Mouse (Mus musculus): ENCODE measurements around the gene Txnrd2. TPM values are rescaled to one million over a fixed set of nuclear protein-coding genes. Genes with fewer than 3 reads are reported as not detected.

Txnrd2 gene
- polyA plus RNA-seq, 1 experiment from 2014 or later = 20.0 TPM

DNA sequence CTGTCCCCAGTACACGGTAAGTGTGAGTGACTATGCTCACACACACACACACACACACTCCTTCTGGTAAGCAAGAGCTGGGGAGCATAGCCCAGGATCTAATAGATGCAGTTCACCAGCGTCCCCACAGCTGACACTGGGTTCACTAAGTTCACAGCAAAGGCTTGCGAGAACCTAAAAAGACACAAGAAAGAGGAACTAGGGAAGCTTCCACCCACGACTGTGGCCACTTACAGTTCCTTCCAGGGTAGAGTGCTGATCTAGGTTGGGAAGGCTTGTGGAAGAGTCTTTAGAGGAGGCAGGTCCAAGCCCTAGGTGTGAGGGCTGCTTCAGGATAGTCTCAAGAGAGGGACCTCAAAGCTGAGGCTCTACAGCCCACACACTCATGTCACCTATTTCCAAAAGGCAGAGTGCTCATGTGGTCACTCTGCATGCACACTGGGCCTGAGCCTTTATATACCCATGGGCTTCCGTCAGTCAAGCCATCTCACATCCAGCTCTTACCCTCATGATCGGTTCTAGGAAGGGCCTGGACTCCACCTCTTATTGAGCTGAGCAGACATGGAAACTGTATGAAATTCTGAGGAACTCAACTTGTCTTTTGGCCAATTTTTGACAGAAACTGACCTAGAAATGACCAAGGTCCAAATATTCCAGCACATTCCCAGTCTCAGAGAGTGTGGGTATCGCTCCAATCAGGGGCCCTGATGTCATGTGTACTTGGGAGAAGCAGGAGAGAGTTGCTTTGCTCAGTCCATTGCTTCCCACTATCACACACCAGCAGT, 13.0 kb upstream of the Txnrd2 start:
- no peaks in the 10 kb centered on the region for H3K27me3 ChIP-seq (replicated peaks; ENCODE audit: insufficient read depth, low read length)
- DNase-seq (ENCODE audit: low spot score) (no peak), ATAC-seq (no peak)
- 0 out of 2 replicates have a peak, but pooled peaks cover 3% of the 10 kb centered on the region for H3K4me1 ChIP-seq (ENCODE audit: insufficient read depth, low read depth, low read length)
- TF ChIP-seq CTCF (IDR thresholded peaks at IDR 0.05) (no peak), EP300 (IDR thresholded peaks at IDR 0.05) (no peak)
- H3K9me3 ChIP-seq (ENCODE audit: low read length) = no peaks in the 10 kb centered on the region
- no peak overlapping the region for H3K9ac ChIP-seq (replicated peaks; ENCODE audit: low read depth)
- H3K27ac ChIP-seq (ENCODE audit: low read length) = no peak overlapping the region
- H3K36me3 ChIP-seq (ENCODE audit: insufficient read depth, low read length) = 0 out of 2 replicates have a peak, but pooled peaks cover 3% of the 10 kb centered on the region
- H3K4me2 ChIP-seq (replicated peaks; ENCODE audit: low read depth, low read length) = no peak overlapping the region
- H3K4me3 ChIP-seq (ENCODE audit: low read depth, low read length) = no peak overlapping the region
- 82% methylated on average over 7 of the region's 7 CpGs for WGBS

DNA sequence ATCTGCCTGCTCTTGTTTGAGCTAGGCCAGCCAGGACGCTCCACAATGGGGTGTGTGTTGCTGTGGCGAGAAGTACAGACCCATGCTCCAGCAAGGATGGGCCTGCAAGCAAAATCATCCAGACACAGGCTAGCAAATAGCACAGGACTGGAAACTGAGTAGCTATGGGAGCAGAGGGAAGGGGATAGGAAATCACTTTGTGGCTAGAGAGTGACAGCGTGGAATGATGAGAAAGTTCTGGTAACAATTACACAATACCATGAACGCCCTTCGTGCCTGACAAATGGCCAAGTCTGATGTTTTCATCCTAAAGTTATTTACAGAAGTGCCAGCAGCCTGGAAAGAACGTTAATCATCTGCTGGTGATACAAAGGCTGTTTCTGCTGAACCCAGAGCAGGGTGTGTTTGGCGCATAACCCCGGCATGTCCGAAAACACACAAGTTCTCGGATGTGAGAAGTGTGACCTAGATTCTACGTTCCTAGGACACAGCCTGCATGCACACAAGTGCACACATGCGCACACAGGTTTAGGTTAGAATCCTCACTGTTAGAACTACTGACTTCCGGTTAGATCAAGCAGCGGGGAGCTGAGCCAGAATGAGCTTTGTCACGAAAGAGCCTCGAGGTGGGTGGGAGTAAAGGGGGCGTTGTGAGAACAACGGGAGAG, 10.0 kb upstream of the Txnrd2 start:
- Histone ChIP-seq H3K9me3 (ENCODE audit: low read length) (no peaks in the 10 kb centered on the region), H3K4me3 (ENCODE audit: low read depth, low read length) (no peak overlapping the region), H3K27ac (ENCODE audit: low read length) (peak overlapping the region; percentile 80), H3K36me3 (ENCODE audit: insufficient read depth, low read length) (0 out of 2 replicates have a peak, but pooled peaks cover 3% of the 10 kb centered on the region), H3K27me3 (replicated peaks; ENCODE audit: insufficient read depth, low read length) (no peaks in the 10 kb centered on the region), H3K4me2 (replicated peaks; ENCODE audit: low read depth, low read length) (0 out of 2 replicates have a peak overlapping the region, but pooled peaks have one; percentile 25), H3K4me1 (ENCODE audit: insufficient read depth, low read depth, low read length) (0 out of 2 replicates have a peak, but pooled peaks cover 3% of the 10 kb centered on the region), H3K9ac (replicated peaks; ENCODE audit: low read depth) (no peak overlapping the region)
- TF ChIP-seq CTCF (IDR thresholded peaks at IDR 0.05) (no peak), EP300 (IDR thresholded peaks at IDR 0.05) (peak; percentile 81)
- ATAC-seq (peak; percentile 85), DNase-seq (ENCODE audit: low spot score) (peak; percentile 92)
- 37% methylated on average over 18 of the region's 18 CpGs for WGBS

DNA sequence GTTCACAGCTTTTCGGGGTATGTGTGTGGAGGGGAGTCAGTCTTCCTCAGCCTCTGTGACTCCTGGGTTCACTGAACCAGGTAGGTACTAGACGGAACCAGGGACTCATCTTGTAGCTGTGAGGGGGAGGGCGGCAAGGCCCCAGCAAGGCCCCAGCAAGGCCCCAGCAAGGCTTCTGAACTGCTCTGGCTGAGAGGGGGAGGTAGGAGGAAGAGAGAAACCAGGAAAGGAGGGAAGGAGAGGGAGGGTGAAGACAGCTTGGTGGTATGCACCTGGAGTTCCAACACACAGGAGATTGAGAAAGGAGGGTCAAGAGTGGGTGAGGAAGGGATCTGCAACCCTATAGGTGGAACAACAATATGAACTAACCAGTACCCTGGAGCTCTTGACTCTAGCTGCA, 9.3 kb upstream of the Txnrd2 start:
- no peak for ATAC-seq
- Histone ChIP-seq H3K27ac (ENCODE audit: low read length) (peak overlapping the region; percentile 80), H3K36me3 (ENCODE audit: insufficient read depth, low read length) (0 out of 2 replicates have a peak, but pooled peaks cover 3% of the 10 kb centered on the region), H3K4me1 (ENCODE audit: insufficient read depth, low read depth, low read length) (0 out of 2 replicates have a peak, but pooled peaks cover 1% of the 10 kb centered on the region), H3K4me2 (replicated peaks; ENCODE audit: low read depth, low read length) (0 out of 2 replicates have a peak overlapping the region, but pooled peaks have one; percentile 25), H3K27me3 (replicated peaks; ENCODE audit: insufficient read depth, low read length) (no peaks in the 10 kb centered on the region), H3K9me3 (ENCODE audit: low read length) (no peaks in the 10 kb centered on the region), H3K4me3 (ENCODE audit: low read depth, low read length) (no peak overlapping the region), H3K9ac (replicated peaks; ENCODE audit: low read depth) (no peak overlapping the region)
- TF ChIP-seq EP300 (IDR thresholded peaks at IDR 0.05) = no peak
- no peak for TF ChIP-seq CTCF (IDR thresholded peaks at IDR 0.05)
- 66% methylated on average over 3 of the region's 3 CpGs for WGBS
- DNase-seq (ENCODE audit: low spot score) = no peak

DNA sequence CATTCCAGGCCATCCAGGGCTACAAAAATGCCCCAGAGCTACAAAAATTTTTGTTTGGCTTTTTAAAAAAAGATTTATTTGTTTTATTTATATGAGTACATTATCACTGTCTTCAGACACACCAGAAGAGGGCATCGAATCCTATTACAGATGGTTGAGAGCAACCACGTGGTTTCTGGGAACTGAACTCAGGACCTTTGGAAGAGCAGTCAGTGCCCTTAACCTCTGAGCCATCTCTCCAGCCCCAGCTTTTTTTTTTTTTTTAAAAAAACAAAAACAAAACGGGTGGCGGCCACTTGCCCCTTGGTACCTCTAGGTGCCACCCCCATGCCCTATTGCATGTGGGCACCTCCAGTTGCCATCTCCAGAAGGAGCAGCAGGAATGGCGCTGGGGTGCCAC, 8.7 kb upstream of the Txnrd2 start:
- no peaks in the 10 kb centered on the region for H3K4me1 ChIP-seq (ENCODE audit: insufficient read depth, low read depth, low read length)
- H3K4me2 ChIP-seq (replicated peaks; ENCODE audit: low read depth, low read length) = no peak overlapping the region
- no peak overlapping the region for H3K9ac ChIP-seq (replicated peaks; ENCODE audit: low read depth)
- DNase-seq (ENCODE audit: low spot score) = no peak
- no peak overlapping the region for H3K4me3 ChIP-seq (ENCODE audit: low read depth, low read length)
- TF ChIP-seq EP300 (IDR thresholded peaks at IDR 0.05) = no peak
- TF ChIP-seq CTCF (IDR thresholded peaks at IDR 0.05) = no peak
- 0 out of 2 replicates have a peak, but pooled peaks cover 3% of the 10 kb centered on the region for H3K36me3 ChIP-seq (ENCODE audit: insufficient read depth, low read length)
- H3K27ac ChIP-seq (ENCODE audit: low read length) = no peak overlapping the region
- no peaks in the 10 kb centered on the region for H3K9me3 ChIP-seq (ENCODE audit: low read length)
- no peaks in the 10 kb centered on the region for H3K27me3 ChIP-seq (replicated peaks; ENCODE audit: insufficient read depth, low read length)
- ATAC-seq = no peak
- whole genome bisulfite sequencing = 95% methylated on average over 5 of the region's 5 CpGs

- DNase-seq (ENCODE audit: low spot score) (no peak), ATAC-seq (no peak)
- H3K9me3 ChIP-seq (ENCODE audit: low read length) = no peaks in the 10 kb centered on the region
- 0 out of 2 replicates have a peak, but pooled peaks cover 3% of the 10 kb centered on the region for H3K36me3 ChIP-seq (ENCODE audit: insufficient read depth, low read length)
- peaks cover 5% of the 10 kb centered on the region; the same call in 1 of the 2 replicates for H3K4me1 ChIP-seq (ENCODE audit: insufficient read depth, low read depth, low read length)
- H3K27ac ChIP-seq (ENCODE audit: low read length) = no peak overlapping the region
- WGBS = 100% methylated on average over 3 of the region's 4 CpGs
- no peak for TF ChIP-seq EP300 (IDR thresholded peaks at IDR 0.05)
- TF ChIP-seq CTCF (IDR thresholded peaks at IDR 0.05) = no peak
- no peak overlapping the region for H3K4me3 ChIP-seq (ENCODE audit: low read depth, low read length)
- H3K27me3 ChIP-seq (replicated peaks; ENCODE audit: insufficient read depth, low read length) = no peaks in the 10 kb centered on the region
- no peak overlapping the region for H3K4me2 ChIP-seq (replicated peaks; ENCODE audit: low read depth, low read length)
- no peak overlapping the region for H3K9ac ChIP-seq (replicated peaks; ENCODE audit: low read depth)
These were observed 7.2 kb upstream of the Txnrd2 start for GRCm38 (mm10) chr16:18418756-18419602.

All from lung, postnatal 0 days (tissue).